25 mouse cellular contexts compared by ENCODE assay signal in the genomic region with DNA sequence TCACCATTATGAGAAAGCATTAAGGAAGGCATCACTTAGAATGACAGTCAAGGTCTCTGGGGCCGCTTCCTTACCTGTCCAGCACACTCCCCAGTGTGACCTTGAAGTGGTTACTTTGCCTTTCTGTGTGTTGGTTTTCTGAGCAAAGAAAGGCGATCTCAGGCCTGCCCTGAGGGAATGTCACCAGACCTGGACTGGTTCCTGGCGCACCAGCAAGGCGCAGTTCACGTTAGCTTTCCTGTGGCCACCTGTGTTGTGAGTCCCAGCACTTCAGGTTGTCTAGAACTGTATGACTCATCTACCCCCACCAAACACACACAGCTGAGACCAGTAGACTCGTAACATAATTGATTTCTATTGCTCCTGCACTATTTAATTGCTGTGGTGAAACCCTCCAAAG.
"Had no signal": no experiment of that assay in that cellular context is flagged by ENCODE, and none has a peak within 500 bp of the region (broad histone marks: within the 10 kb centered on the region; RNA-seq: fewer than 3 reads in every experiment).

No protein-coding gene starts in this region.

- H3K36me3 ChIP-seq: hindbrain, embryonic 10.5 days; hindbrain, embryonic 12.5 days; intestine, embryonic 15.5 days; limb, embryonic 12.5 days; liver, embryonic 13.5 days; liver, embryonic 15.5 days had no signal

- H3K9me3 ChIP-seq: heart, embryonic 12.5 days; hindbrain, embryonic 10.5 days; hindbrain, embryonic 12.5 days; intestine, embryonic 15.5 days; limb, embryonic 12.5 days; liver, embryonic 13.5 days; liver, embryonic 15.5 days had no signal

- H3K27me3 ChIP-seq: heart, embryonic 12.5 days; hindbrain, embryonic 12.5 days; intestine, embryonic 15.5 days; limb, embryonic 12.5 days; liver, embryonic 13.5 days; liver, embryonic 15.5 days had no signal

- H3K4me2 ChIP-seq: heart, embryonic 12.5 days; hindbrain, embryonic 12.5 days; hindbrain, embryonic 14.5 days; intestine, embryonic 15.5 days; limb, embryonic 12.5 days; liver, embryonic 11.5 days; liver, embryonic 13.5 days; liver, embryonic 15.5 days had no signal

- H3K27ac ChIP-seq: gastrocnemius, adult 2 months; heart, adult 2 months; hindbrain, embryonic 10.5 days; hindbrain, embryonic 12.5 days; hindbrain, embryonic 14.5 days; intestine, embryonic 15.5 days; layer of hippocampus, adult 2 months; left cerebral cortex, adult 2 months; limb, embryonic 12.5 days; liver, embryonic 13.5 days; liver, embryonic 15.5 days had no signal

- H3K9ac ChIP-seq: heart, embryonic 12.5 days; hindbrain, embryonic 12.5 days; hindbrain, embryonic 14.5 days; intestine, embryonic 15.5 days; limb, embryonic 12.5 days; liver, embryonic 13.5 days; liver, embryonic 15.5 days had no signal

- DNase-seq: gastrocnemius, adult 2 months; gastrocnemius, postnatal 10 days; gastrocnemius, postnatal 25 days; heart, adult 2 months; heart, postnatal 10 days; heart, postnatal 4 days; kidney, adult 18-20 months; kidney, adult 8-10 months; kidney, postnatal 10 days; kidney, postnatal 25 days; kidney, postnatal 4 days; liver; liver, embryonic 13.5 days had no signal

- H3K4me3 ChIP-seq: gastrocnemius, adult 2 months; heart, adult 2 months; heart, embryonic 12.5 days; hindbrain, embryonic 10.5 days; hindbrain, embryonic 12.5 days; intestine, embryonic 15.5 days; layer of hippocampus, adult 2 months; left cerebral cortex, adult 2 months; limb, embryonic 12.5 days; liver, embryonic 13.5 days; liver, embryonic 15.5 days had no signal

- H3K4me1 ChIP-seq: hindbrain, embryonic 10.5 days; hindbrain, embryonic 12.5 days; liver, embryonic 13.5 days; liver, embryonic 15.5 days had no signal

- ATAC-seq: inflammation-experienced regulatory T-cells, adult 6 months; intestine, postnatal 0 days had no signal
